Mouse (Mus musculus) heart, adult 2 months (tissue): ENCODE measurements around the gene Swt1. TPM values are rescaled to one million over a fixed set of nuclear protein-coding genes. Genes with fewer than 3 reads are reported as not detected.

ENCODE experiments used
- DNase-seq, 2 experiments: peaks; one replicate each; pipeline ENCODE4 v3.0.0; 2021
- H3K27ac ChIP-seq: fragments of 200-600 bp; 2 replicates; pipeline ENCODE4 v1.8.1; 2022
- H3K27me3 ChIP-seq: fragments of 200-500 bp; 2 replicates; pipeline ENCODE4 v1.6.1; 2012; ENCODE audit warnings: mild to moderate bottlenecking, low read length, inconsistent platforms, mixed read lengths; ENCODE audit not compliant: control insufficient read depth, insufficient read depth
- H3K36me3 ChIP-seq: fragments of 200-500 bp; 2 replicates; pipeline ENCODE4 v1.6.1; 2012; ENCODE audit warnings: low read length, inconsistent platforms; ENCODE audit not compliant: control insufficient read depth, insufficient read depth
- H3K4me1 ChIP-seq: fragments of 200-500 bp; 2 replicates; pipeline ENCODE4 v1.6.1; 2011; ENCODE audit warnings: low read length; ENCODE audit not compliant: control insufficient read depth, insufficient read depth
- H3K4me3 ChIP-seq: fragments of 200-600 bp; 2 replicates; pipeline ENCODE4 v1.8.1; 2022
- H3K79me2 ChIP-seq: fragments of 200-500 bp; replicated peaks from 2 replicates; pipeline ENCODE4 v1.6.1; 2012; ENCODE audit warnings: mild to moderate bottlenecking, inconsistent platforms, low read length, moderate library complexity, mixed read lengths; ENCODE audit not compliant: control insufficient read depth, insufficient read depth
- H3K9ac ChIP-seq: fragments of 200-500 bp; 2 replicates; pipeline ENCODE4 v1.6.1; 2012; ENCODE audit warnings: low read depth, mild to moderate bottlenecking, control low read depth, inconsistent platforms, low read length, mixed read lengths
- CTCF ChIP-seq: fragments of 200-600 bp; IDR thresholded peaks from 2 replicates; pipeline ENCODE4 v1.8.1; 2022; ENCODE audit warnings: antibody characterized with exemption, mild to moderate bottlenecking, moderate library complexity
- EP300 ChIP-seq: fragments of 200-500 bp; IDR thresholded peaks from 2 replicates; pipeline ENCODE4 v1.6.1; 2011; ENCODE audit warnings: low read depth, low read length, control low read depth; ENCODE audit not compliant: insufficient read depth
- POLR2A ChIP-seq: fragments of 200-500 bp; IDR thresholded peaks from 2 replicates; pipeline ENCODE4 v1.6.1; 2011; ENCODE audit warnings: mild to moderate bottlenecking, low read depth, low read length, control low read depth; ENCODE audit not compliant: insufficient read depth
- WGBS: fragments of 180-500 bp; shearing (Covaris S2); methylation state at CpG from one replicate; pipeline ENCODE4 v1.1.7; 2018; 5-methylcytosine and 5-hydroxymethylcytosine counted together
- intact Hi-C: fragments of 180-260 bp; cut with DNase I; formaldehyde crosslinking; loops from one replicate; pipeline ENCODE4 v1.15.1; 2025
- polyA plus RNA-seq: library from polyadenylated mRNA; depleted of rRNA; stranded (reverse); fragments of >200 nt; gene quantifications from 2 replicates; pipeline ENCODE4 v1.2.3, GENCODE M21; 2012
- total RNA-seq, 2 experiments: library from RNA; stranded (reverse); gene quantifications; 2 replicates each; pipeline ENCODE4 v1.2.3; 2021

Swt1 gene
- total and polyA plus RNA-seq, 3 experiments: 4.5 to 10.5 (median 9.0) TPM

DNA sequence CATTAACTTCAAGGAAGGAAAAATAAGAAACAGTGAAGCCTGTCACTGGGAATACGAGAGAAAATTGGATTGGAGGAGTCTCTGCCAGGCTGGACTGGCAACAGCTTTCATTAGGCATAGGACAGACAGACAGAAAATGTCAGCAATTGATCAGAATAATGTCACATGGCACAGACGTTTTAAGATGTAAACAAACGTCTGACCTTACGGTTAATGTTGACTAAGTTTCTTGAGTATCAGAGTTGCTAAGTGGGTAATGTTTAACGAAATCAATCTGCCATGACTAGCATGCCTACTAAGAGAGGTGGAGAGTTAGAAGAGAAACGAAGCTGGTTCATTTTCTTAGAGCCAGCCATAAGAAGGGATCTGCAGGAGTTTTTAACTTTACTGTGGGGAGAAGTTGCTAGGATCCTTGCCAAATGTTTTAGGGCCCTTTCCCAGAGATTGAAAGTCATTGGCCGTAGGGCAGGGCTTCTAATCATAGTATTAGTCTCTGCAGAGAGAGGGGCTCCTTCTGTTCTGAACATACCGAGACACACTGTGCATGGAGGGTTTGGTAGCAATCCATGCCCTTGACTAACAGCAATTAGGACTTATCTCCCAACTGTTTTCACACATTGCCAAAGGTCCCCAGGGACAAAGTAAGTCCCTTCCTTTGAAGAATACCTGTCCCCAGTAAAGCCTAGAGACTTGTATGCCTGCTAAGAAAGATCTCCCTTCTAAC lies 86.8 kb downstream of the Swt1 start:
- H3K4me3 ChIP-seq: no peak overlapping the region
- 0 out of 2 replicates have a peak, but pooled peaks cover under 1% of the 10 kb centered on the region for H3K79me2 ChIP-seq
- no peak overlapping the region for H3K9ac ChIP-seq
- 62% methylated on average over 8 of the region's 8 CpGs for WGBS
- peaks cover 12% of the 10 kb centered on the region for H3K4me1 ChIP-seq
- peak overlapping the region; percentile 89 for H3K27ac ChIP-seq
- H3K36me3 ChIP-seq: peaks cover 13% of the 10 kb centered on the region
- intact Hi-C loops: loop anchor here (5.0 kb wide), 4 partner anchors 54 to 239 kb away; no protein-coding TSS in a partner anchor
- peak in 1 of 2 experiments; percentile 23 for DNase-seq
- no peaks in the 10 kb centered on the region for H3K27me3 ChIP-seq
- TF ChIP-seq EP300 (no peak), POLR2A (no peak), CTCF (no peak)

DNA sequence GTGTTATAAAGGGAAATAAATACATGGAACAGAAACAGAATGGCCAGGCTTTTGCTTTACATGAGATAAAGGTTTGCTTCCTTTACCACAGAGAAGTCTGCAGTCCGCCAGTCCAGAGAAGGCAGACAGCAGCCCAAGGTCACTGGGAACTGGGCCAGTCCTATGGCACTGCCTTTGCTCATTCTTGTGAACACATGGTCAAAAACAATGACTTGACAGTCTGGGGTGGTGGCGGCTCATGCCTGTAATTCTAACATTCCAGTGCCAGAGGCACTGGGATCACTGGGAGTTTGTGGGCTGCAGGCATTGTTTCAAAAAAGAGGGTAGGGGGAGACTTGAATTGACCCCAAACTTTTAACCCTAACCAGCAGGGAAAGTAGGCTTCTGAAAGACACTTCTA lies 89.3 kb downstream of the Swt1 start:
- no peaks in the 10 kb centered on the region for H3K27me3 ChIP-seq
- no peak overlapping the region for H3K9ac ChIP-seq
- H3K27ac ChIP-seq: peak overlapping the region; percentile 89
- H3K4me3 ChIP-seq: no peak overlapping the region
- WGBS: 23% methylated on average over 2 of the region's 2 CpGs
- DNase-seq: peak; percentile 38 to 62
- TF ChIP-seq CTCF: no peak
- TF ChIP-seq EP300: peak; percentile 47; the same call in 1 of the 2 replicates
- no peak for TF ChIP-seq POLR2A
- H3K79me2 ChIP-seq: no peaks in the 10 kb centered on the region
- intact Hi-C loops: loop anchor here (5.0 kb wide), 1 partner anchor 87 kb away; no protein-coding TSS in a partner anchor
- H3K4me1 ChIP-seq: peaks cover 12% of the 10 kb centered on the region
- H3K36me3 ChIP-seq: peaks cover 9% of the 10 kb centered on the region

DNA sequence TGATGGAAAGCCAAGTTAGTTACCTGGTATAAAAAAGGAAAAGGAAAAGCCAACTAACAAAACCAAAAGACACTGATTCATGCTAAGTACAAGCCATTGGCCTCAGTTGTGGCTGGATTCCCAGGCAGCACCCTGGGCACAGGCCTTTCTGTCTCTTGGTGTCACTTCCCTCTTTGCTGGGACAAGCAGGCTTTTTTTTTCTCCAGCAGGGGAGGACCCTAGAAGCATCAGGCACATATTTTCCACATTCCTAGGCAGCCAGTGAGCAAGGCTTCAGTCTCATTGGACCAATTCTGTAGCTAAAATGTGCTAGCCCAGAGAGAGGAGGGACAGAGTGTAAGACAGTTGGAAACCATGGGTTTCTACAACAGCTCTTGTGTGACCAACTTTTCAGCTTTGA lies 90.0 kb downstream of the Swt1 start:
- Histone ChIP-seq H3K27me3 (no peaks in the 10 kb centered on the region), H3K4me1 (peaks cover 12% of the 10 kb centered on the region), H3K4me3 (no peak overlapping the region), H3K9ac (no peak overlapping the region), H3K27ac (peak overlapping the region; percentile 89), H3K79me2 (no peaks in the 10 kb centered on the region), H3K36me3 (peaks cover 9% of the 10 kb centered on the region)
- intact Hi-C loops: loop anchor here (5.0 kb wide), 1 partner anchor 86 kb away; no protein-coding TSS in a partner anchor
- TF ChIP-seq CTCF (no peak), POLR2A (no peak), EP300 (no peak)
- DNase-seq: peak in 1 of 2 experiments; percentile 18

DNA sequence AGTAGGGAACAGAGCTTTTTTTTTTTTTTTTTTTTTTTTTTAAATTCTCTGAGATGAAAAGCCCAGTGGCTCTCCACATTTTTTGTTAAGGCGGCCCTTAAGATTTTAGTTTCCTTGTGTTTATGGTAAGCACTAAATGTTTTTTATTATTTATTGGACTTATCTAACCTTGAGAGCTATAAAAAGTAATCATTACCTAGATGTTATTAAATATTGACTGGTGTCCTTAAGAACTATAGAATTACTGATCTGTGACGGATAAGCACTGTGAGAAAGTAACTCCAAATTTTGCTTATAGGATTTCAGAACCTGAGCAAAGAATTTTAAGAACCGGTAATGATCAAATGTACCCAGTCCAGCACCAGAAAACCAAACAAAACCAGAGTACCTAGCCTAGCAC lies 95.4 kb downstream of the Swt1 start:
- DNase-seq: no peak
- Histone ChIP-seq H3K9ac (no peak overlapping the region), H3K27ac (no peak overlapping the region), H3K4me3 (no peak overlapping the region), H3K36me3 (no peaks in the 10 kb centered on the region), H3K27me3 (no peaks in the 10 kb centered on the region), H3K4me1 (no peaks in the 10 kb centered on the region), H3K79me2 (no peaks in the 10 kb centered on the region)
- 97% methylated on average over 3 of the region's 3 CpGs for WGBS
- intact Hi-C loops: no loop called here
- no peak for TF ChIP-seq CTCF
- TF ChIP-seq EP300: no peak
- no peak for TF ChIP-seq POLR2A

DNA sequence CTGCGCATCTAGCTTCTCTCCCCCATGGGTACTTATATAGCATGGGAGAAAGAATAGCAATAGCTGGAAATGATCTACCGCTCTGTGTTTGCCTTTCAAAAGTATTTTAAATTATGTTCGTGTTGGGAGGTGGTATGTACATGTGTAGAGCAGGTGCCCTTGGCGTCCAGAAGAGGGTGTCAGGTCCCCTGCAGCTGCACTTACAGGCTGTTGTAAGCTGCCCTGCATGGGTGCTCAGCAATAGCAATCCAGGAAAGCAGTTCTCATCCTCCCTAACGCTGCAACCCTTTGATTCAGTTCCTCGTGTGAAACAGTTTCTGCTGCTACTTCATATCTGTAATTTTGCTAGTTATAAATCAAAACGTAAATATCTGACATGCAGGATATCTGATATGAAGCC lies 98.7 kb downstream of the Swt1 start:
- Histone ChIP-seq H3K4me1 (peaks cover 2% of the 10 kb centered on the region), H3K9ac (no peak overlapping the region), H3K79me2 (no peaks in the 10 kb centered on the region), H3K27me3 (no peaks in the 10 kb centered on the region), H3K27ac (no peak overlapping the region), H3K4me3 (no peak overlapping the region), H3K36me3 (no peaks in the 10 kb centered on the region)
- intact Hi-C loops: no loop called here
- WGBS: 77% methylated on average over 7 of the region's 7 CpGs
- no peak for DNase-seq
- no peak for TF ChIP-seq POLR2A
- TF ChIP-seq CTCF: no peak
- no peak for TF ChIP-seq EP300
